Mouse (Mus musculus) right cerebral cortex, adult 18-20 months (tissue): ENCODE data around the gene Arpc3.
"Not testable (repeated sequence)": the region's sequence is repeated elsewhere in the genome, so short reads cannot be mapped to it uniquely, and the experiment has no call there.

Experiments used
- DNase-seq: peaks from one replicate; pipeline ENCODE4 v3.0.0; 2022; ENCODE audit warnings: mixed read lengths

The Arpc3 gene

GRCm38 (mm10) chr5:122440095-122440630, 48.5 kb downstream of the Arpc3 start:
- no peak for DNase-seq

DNA sequence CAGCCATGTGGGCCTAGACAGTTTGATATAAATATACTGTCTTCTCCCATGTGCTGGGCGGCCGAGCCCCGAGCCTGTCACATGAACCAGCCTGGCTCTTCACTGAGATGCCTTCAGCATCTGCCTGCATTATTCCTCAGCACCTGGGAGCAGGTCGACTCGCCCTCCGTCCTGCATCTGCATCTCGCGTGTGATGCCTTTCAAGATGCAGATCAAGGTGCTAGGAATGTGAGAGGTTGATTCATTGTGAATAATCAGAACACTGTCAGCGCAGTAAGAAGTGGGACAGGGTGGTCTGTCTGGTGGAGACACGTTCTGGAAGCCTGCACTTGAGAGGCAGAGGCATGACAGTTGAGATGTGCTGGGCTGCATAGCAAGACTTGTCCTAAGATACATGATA, 52.8 kb downstream of the Arpc3 start:
- no peak for DNase-seq

- no peak for DNase-seq
These were observed 53.5 kb downstream of the Arpc3 start for GRCm38 (mm10) chr5:122445051-122445610.

- no peak for DNase-seq
These were observed 56.2 kb downstream of the Arpc3 start for GRCm38 (mm10) chr5:122447857-122448256.

- DNase-seq, result no peak
These were observed 57.2 kb downstream of the Arpc3 start for GRCm38 (mm10) chr5:122448869-122449268.

DNA sequence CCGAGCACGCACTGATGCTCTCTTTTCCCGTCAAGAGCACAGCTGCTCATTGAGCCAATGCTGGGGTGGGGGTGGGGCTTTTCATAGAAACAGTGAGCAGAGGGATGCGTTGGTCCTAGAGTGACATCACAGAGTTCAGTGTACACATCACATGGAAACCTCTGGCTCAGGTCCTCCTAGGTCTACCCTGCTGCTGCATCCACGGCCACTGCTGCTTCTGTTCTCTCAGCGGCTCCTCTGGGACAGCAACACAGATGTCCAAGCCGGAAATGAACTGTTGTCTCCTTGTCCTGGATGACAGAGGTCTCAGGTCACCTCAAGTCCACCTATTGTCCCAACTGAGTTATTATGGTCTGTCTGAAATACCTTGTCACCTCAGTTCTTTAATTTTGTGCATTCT, 58.3 kb downstream of the Arpc3 start:
- no peak for DNase-seq

DNA sequence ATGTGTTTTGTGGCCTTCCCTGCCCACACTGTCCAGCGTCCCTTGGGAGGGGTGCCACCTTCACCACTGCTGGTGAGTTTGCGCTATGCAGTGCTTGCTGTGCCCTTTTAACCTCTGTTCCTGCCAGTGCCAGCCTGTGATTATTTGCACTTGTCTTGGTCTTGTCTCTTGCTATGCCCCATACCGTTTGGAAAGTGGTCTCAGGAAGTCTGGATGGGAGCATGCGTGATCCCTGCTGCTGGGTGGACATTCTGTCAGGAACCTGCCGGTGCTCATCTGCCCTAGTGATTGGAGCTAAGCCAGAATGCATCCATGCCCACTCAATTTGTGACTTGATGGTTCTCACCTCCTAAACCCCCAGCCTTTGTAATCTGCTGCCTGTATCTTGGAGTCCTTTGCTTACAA, 59.2 kb downstream of the Arpc3 start:
- DNase-seq, result no peak

DNA sequence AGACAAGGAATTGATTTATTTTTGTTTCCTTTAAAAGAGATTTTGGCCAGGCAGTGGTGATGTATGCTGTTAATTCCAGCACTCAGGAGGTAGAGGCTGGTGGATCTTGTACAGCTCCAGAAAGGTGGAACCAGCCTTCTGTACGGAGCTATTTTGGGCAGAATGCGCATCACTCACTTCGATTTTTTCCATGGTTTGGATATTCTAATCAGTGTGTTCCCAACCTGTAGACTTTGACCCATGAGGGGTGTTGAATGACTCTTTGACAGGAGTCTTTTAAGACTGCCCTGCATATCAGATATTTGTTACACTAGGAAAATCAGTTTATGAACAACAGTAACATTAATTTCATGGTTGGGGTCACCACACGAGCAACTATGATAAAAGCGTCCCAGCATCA, 59.6 kb downstream of the Arpc3 start:
- no peak for DNase-seq

DNA sequence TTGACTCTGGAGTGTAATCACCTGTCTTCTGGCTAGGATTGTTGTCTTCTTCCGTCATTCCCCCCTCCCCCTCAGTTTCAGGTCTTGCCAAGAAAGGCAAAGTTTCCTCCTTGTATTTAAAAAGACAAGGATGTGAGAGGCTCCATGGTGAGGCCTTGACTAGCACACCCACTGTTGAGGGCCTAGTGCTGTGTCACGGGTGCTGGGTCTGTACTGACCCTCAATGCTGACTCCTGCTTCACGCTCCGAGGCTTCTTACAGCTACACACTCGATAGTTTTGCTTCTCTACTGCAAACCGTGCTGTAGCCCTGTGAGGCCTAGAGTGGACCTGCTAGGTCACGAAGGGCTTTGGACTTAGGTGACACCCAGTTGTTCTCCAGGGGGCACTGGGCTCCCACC, 60.5 kb downstream of the Arpc3 start:
- no peak for DNase-seq

- no peak for DNase-seq
These were observed 61.5 kb downstream of the Arpc3 start for GRCm38 (mm10) chr5:122453188-122453587.

- DNase-seq, result no peak
These were observed 62.8 kb downstream of the Arpc3 start for GRCm38 (mm10) chr5:122454442-122454841.

- DNase-seq, result no peak
These were observed 63.2 kb downstream of the Arpc3 start for GRCm38 (mm10) chr5:122454883-122455282.

- DNase-seq, result no peak
These were observed 63.9 kb downstream of the Arpc3 start for GRCm38 (mm10) chr5:122455584-122455983.

DNA sequence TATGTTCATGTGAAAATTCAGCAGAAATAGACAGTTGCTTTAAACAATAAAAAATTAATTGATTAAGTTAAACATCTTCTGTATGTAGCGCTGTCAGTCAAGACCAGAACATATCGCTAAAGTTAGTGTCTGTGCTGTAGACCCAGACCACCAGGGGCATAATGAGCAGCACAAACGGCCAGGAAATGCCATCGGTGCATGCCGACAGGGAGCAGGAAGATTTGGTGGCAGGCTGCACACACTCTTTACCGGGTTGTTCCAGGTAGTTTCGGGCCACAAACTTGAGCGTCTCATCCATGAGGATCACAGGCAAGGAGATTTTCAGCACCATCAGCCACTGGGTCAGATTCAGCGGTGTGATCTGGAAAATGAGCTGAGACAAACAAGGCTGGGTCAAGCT, 65.4 kb downstream of the Arpc3 start:
- DNase-seq, result not testable (repeated sequence)

- DNase-seq, result no peak
These were observed 66.4 kb downstream of the Arpc3 start for GRCm38 (mm10) chr5:122458066-122458465.

GRCm38 (mm10) chr5:122459335-122459734, 67.7 kb downstream of the Arpc3 start:
- DNase-seq, result no peak

- no peak for DNase-seq
These were observed 69.0 kb downstream of the Arpc3 start for GRCm38 (mm10) chr5:122460656-122461055.

- no peak for DNase-seq
These were observed 69.8 kb downstream of the Arpc3 start for GRCm38 (mm10) chr5:122461431-122461830.
